Mouse (Mus musculus): ENCODE data around the gene Rpf2.

GRCm38 (mm10) chr10:40188831-40189230 lies 58.0 kb downstream of the Rpf2 start:
- TF ChIP-seq TAL1 (IDR thresholded peaks at IDR 0.05; ENCODE audit: low read length) = no peak
- TF ChIP-seq ETS1 (IDR thresholded peaks at IDR 0.05; ENCODE audit: low read depth, low read length) = no peak
- TF ChIP-seq NELFE (IDR thresholded peaks at IDR 0.05; ENCODE audit: low read depth, low read length) = no peak
- no peak for TF ChIP-seq MAZ (IDR thresholded peaks at IDR 0.05; ENCODE audit: low read depth, low read length)
- TF ChIP-seq EP300 (IDR thresholded peaks at IDR 0.05; ENCODE audit: low read depth in 1 of 2, low read length in 2 of 2) = no peak
- no peak for TF ChIP-seq CTCF (IDR thresholded peaks at IDR 0.05 in 2 of 3, conservative IDR thresholded peaks at IDR 0.05 in 1 of 3; ENCODE audit: control insufficient read depth in 1 of 3, insufficient read depth in 1 of 3, low read depth in 2 of 3, low read length in 3 of 3, poor library complexity in 1 of 3, severe bottlenecking in 1 of 3)
- no peak for TF ChIP-seq ZNF384 (IDR thresholded peaks at IDR 0.05; ENCODE audit: low read depth, low read length)
- TF ChIP-seq BHLHE40 (IDR thresholded peaks at IDR 0.05; ENCODE audit: borderline replicate concordance, low read depth, low read length) = no peak
- no peak for TF ChIP-seq POLR2A (IDR thresholded peaks at IDR 0.05; ENCODE audit: control insufficient read depth in 1 of 2, insufficient read depth in 1 of 2, low read depth in 1 of 2, low read length in 2 of 2, poor library complexity in 1 of 2)
- TF ChIP-seq USF2 (IDR thresholded peaks at IDR 0.05; ENCODE audit: borderline replicate concordance in 1 of 2, insufficient read depth in 1 of 2, low read depth in 1 of 2, low read length in 2 of 2) = no peak

All from MEL (cell line).